Mouse (Mus musculus): ENCODE measurements around the gene Ift74.

Gene Ift74

DNA sequence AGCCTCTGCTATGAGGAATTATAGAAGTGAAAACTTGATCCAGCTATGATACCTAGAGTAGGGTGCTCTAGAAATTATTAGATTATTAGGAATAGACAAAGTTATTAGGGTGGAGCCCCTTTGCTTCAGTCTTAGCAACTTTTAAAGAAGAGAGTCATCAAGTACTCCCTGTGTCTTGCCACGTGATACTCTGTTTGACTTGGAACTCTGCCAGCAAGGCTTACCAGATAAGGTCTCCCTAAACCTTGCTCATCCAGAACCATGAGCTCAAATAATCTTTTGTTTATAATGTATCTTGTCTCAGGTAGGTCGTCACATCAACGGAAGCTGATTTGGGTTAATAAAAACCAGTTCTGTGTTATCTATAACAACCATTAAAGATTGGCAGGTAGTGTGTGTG, 82.1 kb downstream of the Ift74 start:
- DNase-seq = no peak

DNA sequence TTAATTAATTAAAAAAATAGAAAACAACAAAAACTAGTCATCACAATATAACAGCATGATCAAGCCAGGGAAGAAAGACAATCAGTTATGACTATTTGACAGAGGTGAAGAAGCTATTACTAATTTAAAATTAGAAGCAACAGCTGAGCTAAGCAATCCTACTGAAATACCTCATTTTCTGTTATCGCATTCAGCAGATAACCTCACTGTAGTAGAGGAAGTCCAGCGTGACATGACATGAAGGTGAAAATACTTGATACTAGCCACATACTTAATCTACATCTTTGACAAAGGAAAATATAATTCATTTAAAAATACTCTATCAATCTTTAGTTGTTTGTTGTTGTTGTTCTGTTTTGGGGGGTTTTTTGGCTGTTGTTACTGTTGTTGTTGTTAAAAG, 96.7 kb downstream of the Ift74 start:
- DNase-seq = no peak

DNA sequence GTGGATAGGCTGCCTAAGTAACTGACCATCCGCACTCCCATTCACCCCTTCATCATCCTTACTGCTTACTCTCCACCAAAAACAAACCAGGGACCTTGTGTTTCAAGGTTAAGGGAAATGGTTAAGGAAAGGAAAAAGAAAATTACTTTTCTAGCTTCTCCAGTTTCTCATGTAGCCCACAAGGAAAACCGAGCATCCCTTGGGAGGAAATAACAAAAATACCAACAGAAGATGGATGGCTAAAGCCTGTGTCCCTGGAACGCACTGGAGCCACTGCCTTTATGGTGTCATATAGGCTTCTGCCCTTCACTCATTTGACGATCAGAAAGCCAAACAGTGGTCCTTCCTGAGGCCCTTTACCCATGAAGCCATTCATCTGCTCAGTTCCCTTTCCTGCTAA, 97.1 kb downstream of the Ift74 start:
- DNase-seq = no peak

DNA sequence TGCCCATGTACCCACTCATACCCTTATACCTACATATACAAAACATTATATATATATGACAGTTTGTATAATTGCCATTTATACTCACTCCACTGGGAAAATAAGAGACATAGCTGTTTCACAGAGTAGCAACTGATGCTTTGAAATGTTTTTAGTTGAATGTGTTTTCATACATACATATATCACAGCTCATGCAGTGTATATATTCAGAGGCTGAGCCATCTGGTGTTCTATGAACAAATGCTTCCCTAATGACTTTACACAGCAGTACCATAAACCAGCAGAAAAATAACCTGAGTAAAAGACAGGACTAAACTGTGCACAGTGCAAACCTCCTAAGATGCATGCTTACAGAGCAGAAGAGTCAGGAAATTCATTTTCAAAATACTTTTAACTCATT, 99.5 kb downstream of the Ift74 start:
- no peak for DNase-seq

DNA sequence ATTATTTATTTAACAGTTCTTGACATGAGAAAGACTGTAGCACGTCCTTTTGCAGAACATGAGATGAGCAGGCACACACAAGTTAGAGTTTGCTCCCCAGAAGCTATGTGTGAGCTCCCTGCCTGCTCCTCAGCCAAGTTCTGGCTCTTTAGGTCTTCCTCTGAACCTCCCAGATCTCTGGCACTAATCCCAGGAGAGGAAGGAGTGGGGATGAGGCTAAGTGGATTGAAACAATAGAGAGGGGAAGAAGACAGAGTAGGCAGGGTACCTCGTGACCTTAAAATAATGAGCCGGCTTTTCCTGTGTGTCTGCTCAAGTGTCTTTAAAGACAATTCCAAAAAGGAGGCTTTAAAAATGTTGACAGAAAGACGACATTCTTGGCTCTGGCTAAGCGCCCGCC, 100.9 kb downstream of the Ift74 start:
- no peak for DNase-seq

DNA sequence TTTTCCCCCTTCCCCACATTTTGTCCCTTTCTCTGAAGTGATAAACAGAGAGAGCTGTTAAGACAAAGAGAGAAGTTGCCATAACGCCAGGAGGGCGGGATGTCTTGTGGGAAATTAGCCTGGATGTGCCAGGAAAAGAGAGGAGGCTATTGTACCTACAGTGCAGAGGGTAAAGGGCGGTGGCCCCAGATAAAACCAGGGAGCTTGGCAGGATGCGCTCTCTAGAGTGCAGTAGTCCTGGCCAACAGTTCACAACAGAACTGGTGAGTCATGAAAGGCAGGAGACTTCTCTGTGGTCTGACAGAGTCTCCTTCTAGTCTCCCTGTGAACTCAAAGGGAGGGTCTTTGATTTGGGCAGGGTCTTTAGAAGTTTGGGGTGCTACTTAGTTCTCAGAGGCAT, 111.5 kb downstream of the Ift74 start:
- DNase-seq = no peak

DNA sequence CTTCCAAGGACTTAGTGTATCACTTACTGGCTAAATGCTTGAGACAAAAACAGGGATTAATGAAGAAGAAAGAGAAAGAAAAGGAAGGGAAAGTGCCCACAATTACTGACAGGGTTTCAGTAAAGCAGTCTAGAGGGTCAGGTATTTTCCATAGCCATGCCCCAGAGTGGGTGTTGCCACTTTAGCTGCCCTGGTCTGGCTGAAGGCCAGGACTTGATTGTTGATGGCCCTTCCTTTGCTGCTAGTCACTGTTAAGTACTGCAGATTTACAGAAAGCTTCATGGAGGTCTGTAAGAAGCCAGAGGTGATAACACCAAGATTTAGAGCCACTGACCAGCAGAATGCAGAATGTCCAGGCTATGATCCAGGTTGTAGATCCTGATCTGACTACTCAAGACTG, 118.4 kb downstream of the Ift74 start:
- DNase-seq = no peak

DNA sequence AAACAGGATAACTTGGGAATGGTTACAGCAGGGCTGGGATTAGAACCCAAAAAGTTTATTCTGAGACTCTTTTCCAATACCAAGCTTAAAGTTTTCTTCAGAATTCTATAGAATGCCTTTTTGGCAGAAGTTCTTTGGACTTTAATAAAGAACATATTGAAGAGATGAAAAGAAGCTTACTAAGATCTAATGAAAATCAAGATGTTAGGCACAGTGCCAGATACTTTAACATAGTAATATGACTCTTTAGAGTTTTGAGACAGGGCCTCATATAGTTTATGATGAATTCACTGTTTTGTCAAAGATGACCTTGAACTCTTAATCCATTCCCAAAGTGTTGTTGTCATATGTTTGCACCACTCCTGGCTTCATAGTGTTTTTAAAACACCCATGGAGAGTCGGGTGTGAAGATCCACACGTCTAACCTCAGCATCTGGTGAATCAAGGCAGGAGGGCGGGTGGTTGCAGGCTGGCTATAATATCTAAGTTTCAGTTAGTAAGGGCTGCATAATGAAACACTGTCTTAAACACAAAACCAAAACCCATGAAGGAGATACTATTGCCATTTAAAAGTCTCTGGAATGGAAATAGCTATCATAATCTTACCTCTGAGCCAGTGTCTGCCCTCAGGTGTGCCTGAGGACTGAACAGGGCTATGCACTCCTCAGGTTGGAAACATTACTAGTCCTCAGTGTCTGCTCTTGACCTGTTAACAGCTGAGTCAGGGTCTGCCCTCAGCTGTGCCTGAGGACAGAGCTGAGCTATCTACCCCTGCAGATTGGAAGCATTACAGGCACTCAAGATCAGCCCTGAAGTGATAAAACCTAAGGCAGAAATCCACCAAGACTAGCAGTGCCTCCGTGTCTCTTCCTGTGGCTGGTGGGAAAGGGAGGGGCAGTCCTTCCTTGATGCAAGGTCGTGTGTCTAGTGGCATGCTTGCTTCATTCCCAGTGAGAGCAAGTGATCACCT, 123.3 kb downstream of the Ift74 start:
- DNase-seq = no peak

DNA sequence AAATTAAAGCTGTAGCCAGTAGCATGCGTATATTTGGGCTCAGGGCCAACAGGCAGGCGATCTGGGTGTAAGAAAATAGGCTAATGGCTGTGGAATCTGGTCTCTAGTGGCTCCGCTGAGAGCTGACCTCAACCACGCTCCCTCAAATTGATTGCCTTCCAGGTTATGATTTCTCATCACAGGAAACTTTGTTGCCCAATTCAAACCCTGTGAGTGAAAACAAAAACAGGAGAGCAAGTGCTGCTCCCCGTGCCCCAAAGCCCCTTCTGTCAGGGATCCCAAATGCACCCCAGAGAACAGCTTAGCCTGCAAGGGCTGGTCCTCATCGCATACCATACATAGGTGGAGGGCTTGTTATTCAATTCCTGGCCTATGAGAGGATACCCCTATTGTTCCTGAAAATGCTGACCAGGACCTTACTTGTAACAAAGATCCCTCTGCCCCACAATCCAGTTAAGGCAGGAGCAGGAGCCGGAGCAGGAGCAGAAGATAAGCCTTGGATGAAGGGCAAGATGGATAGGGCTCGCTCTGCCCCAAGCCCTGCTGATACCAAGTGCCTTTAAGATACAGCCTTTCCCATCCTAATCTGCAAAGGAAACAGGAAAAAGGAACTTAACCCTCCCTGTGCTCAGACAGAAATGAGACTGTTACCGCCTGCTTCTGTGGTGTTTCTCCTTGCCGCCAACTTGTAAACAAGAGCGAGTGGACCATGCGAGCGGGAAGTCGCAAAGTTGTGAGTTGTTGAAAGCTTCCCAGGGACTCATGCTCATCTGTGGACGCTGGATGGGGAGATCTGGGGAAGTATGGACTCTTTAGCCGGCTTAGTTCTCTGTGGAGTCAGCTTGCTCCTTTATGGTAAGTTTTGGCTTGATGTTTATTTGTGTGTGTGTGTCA, 124.8 kb downstream of the Ift74 start, which contains the start of gene Tek:
TSS of gene Tek (plus strand) at position 452 of the 894 bp plus-strand sequence.
- no peak for DNase-seq

DNA sequence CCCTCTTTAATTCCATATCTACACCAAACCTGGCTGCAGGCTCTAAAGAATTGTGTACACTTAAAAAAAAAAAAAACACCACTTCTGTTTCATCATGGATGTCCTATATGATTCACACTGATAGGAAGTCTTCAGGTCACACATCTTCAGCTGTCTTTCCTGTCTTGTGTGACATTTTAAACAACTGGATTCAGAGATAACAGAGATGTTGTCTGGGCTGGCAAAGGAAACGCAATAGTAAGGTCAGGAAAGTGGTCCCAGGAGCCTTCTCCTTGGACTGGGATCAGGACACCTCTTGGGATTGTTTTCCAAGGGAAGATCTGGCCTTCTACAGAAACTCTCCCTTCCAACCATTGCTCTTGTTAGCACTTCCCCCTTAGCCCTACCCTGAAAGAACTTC, 127.5 kb downstream of the Ift74 start:
- DNase-seq = no peak
